Mouse (Mus musculus) mouse embryonic stem cell (cell line): ENCODE measurements around the gene Rapgef2.
"Not testable (repeated sequence)": the region's sequence is repeated elsewhere in the genome, so short reads cannot be mapped to it uniquely, and the experiment has no call there.

Experiments
- in situ Hi-C, 2 experiments: fragments of 300-500 bp; cut with MboI; formaldehyde crosslinking; loops; 1 replicate in 1 of 2; 3 replicates in 1 of 2; pipeline ENCODE4 v1.14.3; 2019 to 2020; ENCODE audit warnings: low sequenced_read_pairs in 2 of 2, low pct_unique_long_range_greater_than_20kb in 1 of 2, mixed read lengths in 1 of 2; ENCODE audit not compliant: unreplicated experiment in 1 of 2

Rapgef2 gene

GRCm38 (mm10) chr3:79083030-79083429 lies 203.3 kb downstream of the Rapgef2 start:
- in situ Hi-C loops = no loop called here

DNA sequence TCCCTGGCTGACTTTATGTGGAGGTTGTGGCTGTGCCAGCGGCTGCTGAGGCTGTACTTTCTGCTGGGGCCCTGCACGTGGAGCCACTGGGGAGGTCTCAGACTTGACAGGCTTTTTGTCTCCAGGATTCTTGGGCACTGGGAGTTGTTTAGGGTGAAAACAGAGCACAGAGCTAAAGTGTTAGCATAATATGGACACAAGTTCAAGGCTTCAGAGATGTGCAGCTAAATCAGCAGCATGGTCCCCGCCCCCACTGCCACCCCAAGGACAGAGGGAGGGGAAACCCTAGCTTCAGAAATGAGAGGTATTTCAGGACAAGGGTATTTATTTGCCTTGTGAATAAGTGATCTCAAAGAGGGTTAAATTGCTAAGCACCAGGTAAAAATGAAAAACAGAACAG lies 207.2 kb downstream of the Rapgef2 start:
- in situ Hi-C loops = no loop called here

DNA sequence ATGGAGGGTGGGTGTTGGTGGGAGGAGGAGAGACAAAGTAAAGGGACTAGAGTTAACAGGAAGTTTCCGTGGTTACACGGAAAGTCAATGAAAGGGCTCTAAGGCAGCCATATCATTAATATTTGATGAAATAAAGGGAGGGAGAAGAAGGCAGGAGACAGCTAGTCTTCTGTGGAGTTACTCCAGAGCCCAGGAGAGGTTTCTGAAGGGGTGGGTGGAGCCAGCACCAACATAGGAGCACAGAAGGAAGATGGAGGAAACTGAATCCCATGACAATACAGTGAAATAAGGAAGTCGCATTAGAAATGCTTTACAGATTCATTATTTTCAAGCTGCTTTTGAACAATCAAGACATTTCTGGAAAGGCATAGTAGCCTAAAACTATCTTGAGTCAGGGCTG lies 211.3 kb downstream of the Rapgef2 start:
- in situ Hi-C loops = no loop called here

DNA sequence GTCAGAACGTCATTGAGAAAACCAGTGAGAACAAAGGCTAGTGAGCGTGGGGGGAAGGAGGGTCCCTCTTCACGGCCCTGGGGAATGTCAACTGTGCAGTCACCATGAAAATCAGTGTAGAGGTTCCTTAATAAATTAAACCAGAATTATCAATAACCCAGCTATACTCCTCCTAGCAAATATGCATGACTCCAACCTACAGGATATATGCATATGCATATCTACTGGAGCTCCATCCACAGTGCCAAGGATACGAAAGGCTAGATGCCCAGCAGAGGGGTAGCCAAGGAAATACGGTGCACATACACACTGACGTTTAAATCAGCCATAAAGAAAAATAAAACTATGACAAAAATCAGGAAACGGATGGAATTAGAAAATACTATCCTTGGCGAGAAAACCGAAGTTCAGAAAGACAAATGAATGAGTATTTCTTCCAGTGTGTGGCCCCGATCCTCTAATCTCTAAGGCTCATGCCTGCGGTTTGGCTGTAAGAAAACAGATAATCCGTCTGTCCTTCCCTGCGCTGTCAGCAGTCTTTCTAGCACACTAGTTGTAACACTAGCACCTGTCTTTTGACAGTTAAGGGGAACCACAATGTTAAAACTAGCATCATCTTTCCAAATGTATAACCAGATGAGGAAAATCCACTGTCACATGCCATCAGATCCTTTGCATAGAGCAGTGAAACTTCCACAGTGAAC lies 212.6 kb downstream of the Rapgef2 start:
- in situ Hi-C loops = no loop called here

GRCm38 (mm10) chr3:79071561-79071960 lies 214.8 kb downstream of the Rapgef2 start:
- in situ Hi-C loops = no loop called here

GRCm38 (mm10) chr3:79069891-79070290 lies 216.4 kb downstream of the Rapgef2 start:
- in situ Hi-C loops = no loop called here

GRCm38 (mm10) chr3:79068976-79069375 lies 217.3 kb downstream of the Rapgef2 start:
- in situ Hi-C loops = no loop called here

DNA sequence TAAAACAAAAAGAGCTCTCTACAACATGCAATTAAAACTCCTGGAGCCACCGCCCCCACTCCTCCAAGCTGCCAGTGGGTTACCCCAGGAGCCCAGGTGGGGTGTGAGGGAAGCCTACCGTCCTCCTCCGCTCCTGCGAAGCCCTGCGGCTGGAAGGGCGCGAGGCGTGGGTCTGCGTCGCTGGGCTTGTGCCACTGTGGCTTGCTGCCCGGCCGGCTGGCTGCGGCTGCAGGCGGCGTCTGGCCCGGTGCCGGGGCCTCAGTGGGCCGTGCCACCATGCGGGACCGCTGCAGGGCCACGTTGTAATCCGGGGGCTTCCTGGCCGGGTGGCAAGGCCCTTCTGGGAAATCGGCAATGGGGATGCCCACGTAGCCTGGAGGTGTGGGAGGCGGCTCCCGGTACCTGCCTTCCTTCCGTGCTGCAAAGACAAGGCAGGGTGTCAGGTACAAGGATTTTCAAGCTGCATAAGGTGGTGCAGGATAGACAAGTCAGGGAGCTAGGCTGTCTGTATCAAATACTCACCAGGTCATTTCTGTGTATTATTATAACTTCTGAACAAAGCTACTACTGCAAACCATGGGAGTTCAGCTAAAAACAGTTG lies 219.8 kb downstream of the Rapgef2 start:
- in situ Hi-C loops = no loop called here

- in situ Hi-C loops = no loop called here
Measured at GRCm38 (mm10) chr3:79064096-79064495, 222.2 kb downstream of the Rapgef2 start.

- in situ Hi-C loops = no loop called here
Measured at GRCm38 (mm10) chr3:79061426-79061825, 224.9 kb downstream of the Rapgef2 start.

GRCm38 (mm10) chr3:79058491-79058890 lies 227.8 kb downstream of the Rapgef2 start:
- in situ Hi-C loops = not testable (repeated sequence)

GRCm38 (mm10) chr3:79045251-79045650 lies 241.1 kb downstream of the Rapgef2 start:
- in situ Hi-C loops = no loop called here

DNA sequence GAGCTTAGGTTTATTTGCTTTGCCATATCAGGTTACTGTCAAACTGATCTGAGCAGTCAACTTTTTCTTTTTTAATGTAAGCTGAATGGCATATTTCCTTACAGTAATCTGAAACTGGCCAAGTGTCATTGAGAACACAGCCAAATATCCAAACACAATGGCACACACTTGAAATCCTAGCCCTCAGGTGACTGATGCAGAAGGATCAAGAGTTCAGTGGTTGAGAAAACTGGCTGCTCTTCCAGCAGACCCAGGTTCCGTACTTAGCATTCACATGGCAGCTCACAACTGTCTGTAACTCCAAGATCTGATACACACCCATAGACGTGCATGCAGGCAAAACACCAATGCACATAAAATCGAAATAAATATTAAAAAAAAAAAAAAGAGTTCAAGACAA lies 243.3 kb downstream of the Rapgef2 start:
- in situ Hi-C loops = no loop called here

DNA sequence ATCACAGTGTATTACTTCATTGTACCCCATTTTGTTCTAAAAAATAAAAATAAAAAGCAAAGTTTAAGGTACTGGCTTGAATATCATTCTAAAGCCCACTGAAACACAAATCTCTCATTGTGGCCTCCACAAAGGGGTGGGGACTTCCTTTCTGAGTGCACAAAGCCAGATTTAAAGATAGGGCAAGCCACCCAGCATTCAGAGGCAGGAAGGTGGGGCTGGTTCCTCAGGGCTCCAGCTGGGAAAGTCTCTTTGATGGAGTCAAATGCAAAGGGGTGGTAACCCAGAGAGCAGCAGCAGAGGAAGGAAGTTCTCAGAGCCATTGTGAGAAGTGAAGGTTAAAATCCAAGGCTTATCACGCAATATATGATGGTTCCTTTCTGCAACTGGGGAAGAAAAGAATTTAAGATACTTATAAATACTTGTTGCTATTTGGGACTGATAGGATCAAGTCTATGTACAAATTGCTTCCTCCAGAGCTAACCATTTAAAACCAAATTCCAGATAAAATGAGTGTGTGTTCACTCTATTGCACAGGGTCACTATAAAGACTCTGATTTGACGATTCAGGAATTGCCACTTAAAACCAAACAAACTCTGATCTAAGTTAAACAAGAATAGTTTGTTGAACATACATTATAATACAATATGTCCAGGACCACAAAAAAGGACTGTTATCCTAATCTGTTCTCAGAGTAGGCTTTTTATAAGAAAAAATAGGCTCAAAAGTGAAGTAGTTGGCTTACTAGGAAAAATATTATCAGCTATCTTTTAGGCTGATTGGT lies 246.5 kb downstream of the Rapgef2 start:
- in situ Hi-C loops = no loop called here

- in situ Hi-C loops = no loop called here
Measured at GRCm38 (mm10) chr3:79039008-79039407, 247.3 kb downstream of the Rapgef2 start.

DNA sequence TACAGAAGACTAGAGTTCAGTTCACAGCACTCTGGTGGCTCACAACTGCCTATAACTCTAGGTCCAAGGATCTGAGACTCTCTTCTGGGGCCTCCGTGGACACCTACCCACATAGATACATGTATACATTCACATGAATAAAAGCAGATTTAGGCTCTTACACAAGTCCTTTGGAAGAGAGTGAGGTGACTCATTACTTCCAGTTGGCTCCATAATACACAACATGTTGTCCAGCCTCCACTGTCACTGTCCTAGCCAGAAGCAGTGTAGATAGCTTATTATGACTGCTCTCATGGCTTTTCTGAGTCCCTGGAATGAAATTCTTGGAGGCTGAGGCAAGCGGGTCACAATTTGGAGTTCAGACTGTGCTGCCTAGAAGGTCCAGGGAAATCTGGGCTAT lies 251.9 kb downstream of the Rapgef2 start:
- in situ Hi-C loops = no loop called here

- in situ Hi-C loops = no loop called here
Measured at GRCm38 (mm10) chr3:79030855-79031254, 255.5 kb downstream of the Rapgef2 start.

GRCm38 (mm10) chr3:79028153-79028878 lies 258.0 kb downstream of the Rapgef2 start:
- in situ Hi-C loops = no loop called here

GRCm38 (mm10) chr3:79025983-79026382 lies 260.3 kb downstream of the Rapgef2 start:
- in situ Hi-C loops = no loop called here
